Mouse (Mus musculus) heart, adult 2 months (tissue): ENCODE data around the gene 4930535I16Rik. TPM values are rescaled to one million over a fixed set of nuclear protein-coding genes. Genes with fewer than 3 reads are reported as not detected.
"Not testable (repeated sequence)": the region's sequence is repeated elsewhere in the genome, so short reads cannot be mapped to it uniquely, and the experiment has no call there.

ENCODE experiments used
- DNase-seq, 2 experiments: peaks; one replicate each; pipeline ENCODE4 v3.0.0; 2021
- H3K27ac ChIP-seq: fragments of 200-600 bp; 2 replicates; pipeline ENCODE4 v1.8.1; 2022
- H3K27me3 ChIP-seq: fragments of 200-500 bp; 2 replicates; pipeline ENCODE4 v1.6.1; 2012; ENCODE audit warnings: mild to moderate bottlenecking, low read length, inconsistent platforms, mixed read lengths; ENCODE audit not compliant: control insufficient read depth, insufficient read depth
- H3K36me3 ChIP-seq: fragments of 200-500 bp; 2 replicates; pipeline ENCODE4 v1.6.1; 2012; ENCODE audit warnings: low read length, inconsistent platforms; ENCODE audit not compliant: control insufficient read depth, insufficient read depth
- H3K4me1 ChIP-seq: fragments of 200-500 bp; 2 replicates; pipeline ENCODE4 v1.6.1; 2011; ENCODE audit warnings: low read length; ENCODE audit not compliant: control insufficient read depth, insufficient read depth
- H3K4me3 ChIP-seq: fragments of 200-600 bp; 2 replicates; pipeline ENCODE4 v1.8.1; 2022
- H3K79me2 ChIP-seq: fragments of 200-500 bp; replicated peaks from 2 replicates; pipeline ENCODE4 v1.6.1; 2012; ENCODE audit warnings: mild to moderate bottlenecking, inconsistent platforms, low read length, moderate library complexity, mixed read lengths; ENCODE audit not compliant: control insufficient read depth, insufficient read depth
- H3K9ac ChIP-seq: fragments of 200-500 bp; 2 replicates; pipeline ENCODE4 v1.6.1; 2012; ENCODE audit warnings: low read depth, mild to moderate bottlenecking, control low read depth, inconsistent platforms, low read length, mixed read lengths
- CTCF ChIP-seq: fragments of 200-600 bp; IDR thresholded peaks from 2 replicates; pipeline ENCODE4 v1.8.1; 2022; ENCODE audit warnings: antibody characterized with exemption, mild to moderate bottlenecking, moderate library complexity
- EP300 ChIP-seq: fragments of 200-500 bp; IDR thresholded peaks from 2 replicates; pipeline ENCODE4 v1.6.1; 2011; ENCODE audit warnings: low read depth, low read length, control low read depth; ENCODE audit not compliant: insufficient read depth
- POLR2A ChIP-seq: fragments of 200-500 bp; IDR thresholded peaks from 2 replicates; pipeline ENCODE4 v1.6.1; 2011; ENCODE audit warnings: mild to moderate bottlenecking, low read depth, low read length, control low read depth; ENCODE audit not compliant: insufficient read depth
- WGBS: fragments of 180-500 bp; shearing (Covaris S2); methylation state at CpG from one replicate; pipeline ENCODE4 v1.1.7; 2018; 5-methylcytosine and 5-hydroxymethylcytosine counted together
- intact Hi-C: fragments of 180-260 bp; cut with DNase I; formaldehyde crosslinking; loops from one replicate; pipeline ENCODE4 v1.15.1; 2025
- polyA plus RNA-seq: library from polyadenylated mRNA; depleted of rRNA; stranded (reverse); fragments of >200 nt; gene quantifications from 2 replicates; pipeline ENCODE4 v1.2.3, GENCODE M21; 2012
- total RNA-seq, 2 experiments: library from RNA; stranded (reverse); gene quantifications; 2 replicates each; pipeline ENCODE4 v1.2.3; 2021

The 4930535I16Rik gene
- total and polyA plus RNA-seq, 3 experiments: not detected

- Histone ChIP-seq H3K27me3 (peaks cover 2% of the 10 kb centered on the region; the same call in 1 of the 2 replicates), H3K27ac (no peak overlapping the region), H3K79me2 (no peaks in the 10 kb centered on the region), H3K36me3 (no peaks in the 10 kb centered on the region), H3K4me3 (no peak overlapping the region), H3K4me1 (peaks cover 4% of the 10 kb centered on the region; the same call in 1 of the 2 replicates), H3K9ac (no peak overlapping the region)
- WGBS: 5% methylated on average over 31 of the region's 31 CpGs
- DNase-seq: peak; percentile 65 to 82
- intact Hi-C loops: loop anchor here (10.0 kb wide), 1 partner anchor 268 kb away; no protein-coding TSS in a partner anchor
- TF ChIP-seq CTCF (peak; percentile 88), EP300 (no peak), POLR2A (no peak)
Measured at GRCm38 (mm10) chr4:123956703-123957491, 39.1 kb upstream of the 4930535I16Rik start.

GRCm38 (mm10) chr4:123952059-123952458, 34.2 kb upstream of the 4930535I16Rik start:
- WGBS: 44% methylated on average over 8 of the region's 8 CpGs

GRCm38 (mm10) chr4:123949649-123950048, 31.8 kb upstream of the 4930535I16Rik start:
- H3K36me3 ChIP-seq: no peaks in the 10 kb centered on the region
- no peak for TF ChIP-seq CTCF
- no peak for TF ChIP-seq EP300
- no peak for TF ChIP-seq POLR2A
- 73% methylated on average over 10 of the region's 10 CpGs for WGBS
- intact Hi-C loops: loop anchor here (5.0 to 10.0 kb wide), 3 partner anchors 193 to 725 kb away; no protein-coding TSS in a partner anchor
- no peak overlapping the region for H3K9ac ChIP-seq
- no peak for DNase-seq
- H3K27me3 ChIP-seq: no peaks in the 10 kb centered on the region; the same call in 1 of the 2 replicates
- no peak overlapping the region for H3K27ac ChIP-seq
- no peaks in the 10 kb centered on the region for H3K79me2 ChIP-seq
- H3K4me1 ChIP-seq: no peaks in the 10 kb centered on the region
- no peak overlapping the region for H3K4me3 ChIP-seq

More at GRCm38 (mm10) chr4:123952059-123952458, 34.2 kb upstream of the 4930535I16Rik start:
- Histone ChIP-seq H3K36me3 (no peaks in the 10 kb centered on the region), H3K27me3 (peaks cover 2% of the 10 kb centered on the region; the same call in 1 of the 2 replicates), H3K9ac (no peak overlapping the region), H3K79me2 (no peaks in the 10 kb centered on the region), H3K4me3 (no peak overlapping the region), H3K27ac (no peak overlapping the region), H3K4me1 (0 out of 2 replicates have a peak, but pooled peaks cover 2% of the 10 kb centered on the region)
- peak in 1 of 2 experiments; percentile 30 for DNase-seq
- TF ChIP-seq CTCF (no peak), EP300 (no peak), POLR2A (no peak)
- intact Hi-C loops: loop anchor here (10.0 kb wide), 1 partner anchor 273 kb away; no protein-coding TSS in a partner anchor

GRCm38 (mm10) chr4:123948901-123949300, 31.1 kb upstream of the 4930535I16Rik start:
- no peak for DNase-seq
- Histone ChIP-seq H3K27ac (no peak overlapping the region), H3K36me3 (no peaks in the 10 kb centered on the region), H3K27me3 (no peaks in the 10 kb centered on the region; the same call in 1 of the 2 replicates), H3K79me2 (no peaks in the 10 kb centered on the region), H3K4me3 (no peak overlapping the region), H3K9ac (no peak overlapping the region), H3K4me1 (no peaks in the 10 kb centered on the region)
- TF ChIP-seq POLR2A (no peak), CTCF (no peak)
- 82% methylated on average over 6 of the region's 6 CpGs for WGBS
- intact Hi-C loops: loop anchor here (5.0 to 10.0 kb wide), 2 partner anchors 193 to 726 kb away; no protein-coding TSS in a partner anchor

- no peak overlapping the region for H3K4me3 ChIP-seq
- no peaks in the 10 kb centered on the region for H3K79me2 ChIP-seq
- peak in 1 of 2 experiments; percentile 13 for DNase-seq
- H3K4me1 ChIP-seq: no peaks in the 10 kb centered on the region
- intact Hi-C loops: loop anchor here (5.0 to 10.0 kb wide), 2 partner anchors 195 to 728 kb away; no protein-coding TSS in a partner anchor
- H3K27ac ChIP-seq: no peak overlapping the region
- no peak overlapping the region for H3K9ac ChIP-seq
- TF ChIP-seq POLR2A (no peak), CTCF (peak; percentile 20; the same call in 1 of the 2 replicates)
- 32% methylated on average over 5 of the region's 5 CpGs for WGBS
- H3K36me3 ChIP-seq: no peaks in the 10 kb centered on the region
- H3K27me3 ChIP-seq: no peaks in the 10 kb centered on the region; the same call in 1 of the 2 replicates
Measured at GRCm38 (mm10) chr4:123947149-123947548, 29.3 kb upstream of the 4930535I16Rik start.

GRCm38 (mm10) chr4:123946701-123947100, 28.9 kb upstream of the 4930535I16Rik start:
- no peak overlapping the region for H3K9ac ChIP-seq
- 83% methylated on average over 4 of the region's 4 CpGs for WGBS
- DNase-seq: no peak
- TF ChIP-seq POLR2A (no peak), CTCF (no peak), EP300 (no peak)
- no peaks in the 10 kb centered on the region for H3K79me2 ChIP-seq
- H3K27me3 ChIP-seq: no peaks in the 10 kb centered on the region
- H3K4me3 ChIP-seq: no peak overlapping the region
- H3K27ac ChIP-seq: no peak overlapping the region
- H3K4me1 ChIP-seq: no peaks in the 10 kb centered on the region
- intact Hi-C loops: loop anchor here (5.0 to 10.0 kb wide), 2 partner anchors 196 to 728 kb away; no protein-coding TSS in a partner anchor
- no peaks in the 10 kb centered on the region for H3K36me3 ChIP-seq

- DNase-seq, H3K27me3 ChIP-seq, H3K4me1 ChIP-seq, H3K27ac ChIP-seq, H3K79me2 ChIP-seq, H3K9ac ChIP-seq, H3K36me3 ChIP-seq, H3K4me3 ChIP-seq: not testable (repeated sequence)
- intact Hi-C loops: loop anchor here (10.0 kb wide), 1 partner anchor 734 kb away; no protein-coding TSS in a partner anchor
- WGBS: 68% methylated on average over 7 of the region's 7 CpGs
Measured at GRCm38 (mm10) chr4:123940878-123941277, 23.1 kb upstream of the 4930535I16Rik start.
